Mouse (Mus musculus) erythroblast, embryonic 14.5 days (primary cell): ENCODE data around the gene Asb3.

Source experiments
- GATA1 ChIP-seq: IDR thresholded peaks from 2 replicates; pipeline ENCODE4 v1.6.1; 2012; ENCODE audit warnings: low read length, inconsistent platforms, mixed read lengths
- TAL1 ChIP-seq: IDR thresholded peaks from 3 replicates; pipeline ENCODE4 v1.6.1; 2012; ENCODE audit warnings: low read length, inconsistent platforms, mixed read lengths

GRCm38 (mm10) chr11:30928079-30928478, 42.9 kb downstream of the Asb3 start:
- TF ChIP-seq GATA1 = no peak
- no peak for TF ChIP-seq TAL1
